Mouse (Mus musculus): ENCODE results near the gene Stub1. TPM values are rescaled to one million over a fixed set of nuclear protein-coding genes. Genes with fewer than 3 reads are reported as not detected.

Stub1 gene
- total and polyA plus RNA-seq, 3 experiments = 74.0 to 99.7 TPM; not detected in 1

DNA sequence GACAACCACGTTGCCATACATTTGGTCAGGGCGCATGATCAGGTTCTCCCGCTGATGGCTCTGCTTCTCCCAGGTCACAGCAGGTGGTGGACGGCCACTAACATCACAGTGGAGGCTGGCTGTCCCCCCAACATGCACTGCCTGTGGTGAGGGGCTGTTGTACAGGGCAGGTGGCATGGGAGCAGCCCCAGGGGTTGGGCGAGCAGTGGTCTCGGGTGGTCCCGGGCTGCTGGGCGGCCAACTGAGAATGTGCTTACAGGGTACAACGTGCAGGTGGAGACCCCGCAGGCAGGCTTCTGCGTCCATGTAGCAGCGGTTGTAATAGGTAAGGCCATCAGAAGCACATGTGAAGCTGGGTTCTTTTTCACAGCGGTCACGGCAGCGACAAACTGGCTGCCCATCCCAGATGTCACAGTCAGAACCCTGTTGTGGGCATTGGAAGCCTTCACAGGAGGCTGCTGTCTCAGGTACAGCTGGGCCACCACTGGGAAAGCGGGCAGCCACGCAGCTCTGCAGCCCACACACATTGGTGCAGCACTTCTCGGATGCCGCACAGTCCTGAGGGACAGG, 45.5 kb upstream of the Stub1 start:
- H3K27ac ChIP-seq (ENCODE audit: control insufficient read depth, low read depth, low read length) = no peak overlapping the region
- TF ChIP-seq MXI1 (IDR thresholded peaks at IDR 0.05; ENCODE audit: low read depth, low read length) (no peak), TCF12 (IDR thresholded peaks at IDR 0.05; ENCODE audit: low read depth, low read length) (no peak), TBP (IDR thresholded peaks at IDR 0.05; ENCODE audit: low read depth, low read length) (no peak), CTCF (IDR thresholded peaks at IDR 0.05 in 2 of 3, conservative IDR thresholded peaks at IDR 0.05 in 1 of 3; ENCODE audit: control insufficient read depth in 1 of 3, insufficient read depth in 1 of 3, low read depth in 2 of 3, low read length in 3 of 3, poor library complexity in 1 of 3, severe bottlenecking in 1 of 3) (no peak), USF1 (IDR thresholded peaks at IDR 0.05; ENCODE audit: low read depth, low read length) (no peak), POLR2AphosphoS5 (IDR thresholded peaks at IDR 0.05; ENCODE audit: borderline replicate concordance, low read depth, low read length) (no peak), POLR2A (IDR thresholded peaks at IDR 0.05; ENCODE audit: control insufficient read depth in 1 of 2, insufficient read depth in 1 of 2, low read depth in 1 of 2, low read length in 2 of 2, poor library complexity in 1 of 2) (no peak), ZNF384 (IDR thresholded peaks at IDR 0.05; ENCODE audit: low read depth, low read length) (no peak), ZKSCAN1 (IDR thresholded peaks at IDR 0.05; ENCODE audit: low read depth, low read length) (no peak), TAL1 (IDR thresholded peaks at IDR 0.05; ENCODE audit: low read length) (no peak), ZC3H11A (IDR thresholded peaks at IDR 0.05; ENCODE audit: low read depth, low read length) (no peak), ELF1 (IDR thresholded peaks at IDR 0.05; ENCODE audit: low read depth, low read length) (no peak)
- no peak for DNase-seq (ENCODE audit: low read depth, low spot score)
- H3K4me3 ChIP-seq (ENCODE audit: control insufficient read depth in 1 of 2, insufficient read depth in 1 of 2, low read depth in 2 of 2, low read length in 2 of 2) = no peak overlapping the region
- no peaks in the 10 kb centered on the region for H3K9me3 ChIP-seq (replicated peaks; ENCODE audit: insufficient read depth, low read length)
- peaks cover 0 to 7% of the 10 kb centered on the region in 2 experiments; a peak in 2 of 4 replicates for H3K36me3 ChIP-seq (ENCODE audit: control insufficient read depth in 1 of 2, insufficient read depth in 2 of 2, low read length in 2 of 2)
- H3K9ac ChIP-seq (ENCODE audit: control insufficient read depth, low read depth, low read length, poor library complexity, severe bottlenecking) = no peak overlapping the region
- no peaks in the 10 kb centered on the region for H3K27me3 ChIP-seq (ENCODE audit: control insufficient read depth in 1 of 2, insufficient read depth in 2 of 2, low read length in 2 of 2)
- peaks cover 2 to 19% of the 10 kb centered on the region in 2 experiments; a peak in 3 of 4 replicates for H3K4me1 ChIP-seq (ENCODE audit: control insufficient read depth in 1 of 2, insufficient read depth in 2 of 2, low read length in 2 of 2)
- H3K79me2 ChIP-seq (ENCODE audit: control insufficient read depth, insufficient read depth, low read length, poor library complexity) = peaks cover 6% of the 10 kb centered on the region; the same call in 1 of the 2 replicates

- no peaks in the 10 kb centered on the region for H3K9me3 ChIP-seq (replicated peaks; ENCODE audit: insufficient read depth, low read length)
- no peak overlapping the region for H3K4me3 ChIP-seq (ENCODE audit: control insufficient read depth in 1 of 2, insufficient read depth in 1 of 2, low read depth in 2 of 2, low read length in 2 of 2)
- H3K27me3 ChIP-seq (ENCODE audit: control insufficient read depth in 1 of 2, insufficient read depth in 2 of 2, low read length in 2 of 2) = no peaks in the 10 kb centered on the region
- peaks cover 6% of the 10 kb centered on the region; the same call in 1 of the 2 replicates for H3K79me2 ChIP-seq (ENCODE audit: control insufficient read depth, insufficient read depth, low read length, poor library complexity)
- no peak overlapping the region for H3K27ac ChIP-seq (ENCODE audit: control insufficient read depth, low read depth, low read length)
- peaks cover 0 to 7% of the 10 kb centered on the region in 2 experiments; a peak in 2 of 4 replicates for H3K36me3 ChIP-seq (ENCODE audit: control insufficient read depth in 1 of 2, insufficient read depth in 2 of 2, low read length in 2 of 2)
- H3K4me1 ChIP-seq (ENCODE audit: control insufficient read depth in 1 of 2, insufficient read depth in 2 of 2, low read length in 2 of 2) = peaks cover 2 to 19% of the 10 kb centered on the region in 2 experiments; a peak in 3 of 4 replicates
- no peak for DNase-seq (ENCODE audit: low read depth, low spot score)
- no peak overlapping the region for H3K9ac ChIP-seq (ENCODE audit: control insufficient read depth, low read depth, low read length, poor library complexity, severe bottlenecking)
- TF ChIP-seq ZNF384 (IDR thresholded peaks at IDR 0.05; ENCODE audit: low read depth, low read length) = no peak
- no peak for TF ChIP-seq POLR2A (IDR thresholded peaks at IDR 0.05; ENCODE audit: control insufficient read depth in 1 of 2, insufficient read depth in 1 of 2, low read depth in 1 of 2, low read length in 2 of 2, poor library complexity in 1 of 2)
- TF ChIP-seq USF1 (IDR thresholded peaks at IDR 0.05; ENCODE audit: low read depth, low read length) = no peak
- no peak for TF ChIP-seq ELF1 (IDR thresholded peaks at IDR 0.05; ENCODE audit: low read depth, low read length)
- no peak for TF ChIP-seq UBTF (IDR thresholded peaks at IDR 0.05; ENCODE audit: borderline replicate concordance, insufficient read depth, low read depth, low read length)
- no peak for TF ChIP-seq SMC3 (IDR thresholded peaks at IDR 0.05; ENCODE audit: low read depth, low read length)
- no peak for TF ChIP-seq MYB (IDR thresholded peaks at IDR 0.05; ENCODE audit: low read depth, low read length)
Measured at GRCm38 (mm10) chr17:25877741-25878610, 44.8 kb upstream of the Stub1 start.
